Mouse (Mus musculus) right cerebral cortex, adult 18-20 months (tissue): ENCODE data around the gene Sppl3.
"Not testable (repeated sequence)": the region's sequence is repeated elsewhere in the genome, so short reads cannot be mapped to it uniquely, and the experiment has no call there.

Experiments
- DNase-seq: peaks from one replicate; pipeline ENCODE4 v3.0.0; 2022; ENCODE audit warnings: mixed read lengths

The Sppl3 gene

GRCm38 (mm10) chr5:115081636-115082035 lies 70.7 kb downstream of the Sppl3 start:
- no peak for DNase-seq

- DNase-seq = no peak
Observed at GRCm38 (mm10) chr5:115083492-115083891, 72.6 kb downstream of the Sppl3 start.

- DNase-seq = no peak
Observed at GRCm38 (mm10) chr5:115085675-115086074, 74.7 kb downstream of the Sppl3 start.

GRCm38 (mm10) chr5:115089592-115090268 lies 78.8 kb downstream of the Sppl3 start:
- no peak for DNase-seq

GRCm38 (mm10) chr5:115091015-115091414 lies 80.1 kb downstream of the Sppl3 start:
- DNase-seq = no peak

GRCm38 (mm10) chr5:115091776-115092175 lies 80.8 kb downstream of the Sppl3 start:
- no peak for DNase-seq

GRCm38 (mm10) chr5:115098195-115098594 lies 87.3 kb downstream of the Sppl3 start, which contains the start of gene Gm10401:
TSS of gene Gm10401 (minus strand) at chr5:115098295.
- no peak for DNase-seq

- no peak for DNase-seq
Observed at GRCm38 (mm10) chr5:115099530-115099929, 88.6 kb downstream of the Sppl3 start.

GRCm38 (mm10) chr5:115099991-115100390 lies 89.1 kb downstream of the Sppl3 start:
- no peak for DNase-seq

- no peak for DNase-seq
Observed at GRCm38 (mm10) chr5:115100473-115100872, 89.5 kb downstream of the Sppl3 start.

- no peak for DNase-seq
Observed at GRCm38 (mm10) chr5:115102231-115102630, 91.3 kb downstream of the Sppl3 start.

GRCm38 (mm10) chr5:115103253-115103652 lies 92.3 kb downstream of the Sppl3 start:
- DNase-seq = not testable (repeated sequence)

GRCm38 (mm10) chr5:115111156-115111555 lies 100.2 kb downstream of the Sppl3 start:
- DNase-seq = no peak

- no peak for DNase-seq
Observed at GRCm38 (mm10) chr5:115113244-115113643, 102.3 kb downstream of the Sppl3 start.

GRCm38 (mm10) chr5:115114501-115114900 lies 103.6 kb downstream of the Sppl3 start:
- no peak for DNase-seq

GRCm38 (mm10) chr5:115116426-115116825 lies 105.5 kb downstream of the Sppl3 start:
- no peak for DNase-seq

GRCm38 (mm10) chr5:115117467-115117866 lies 106.5 kb downstream of the Sppl3 start:
- no peak for DNase-seq

- DNase-seq = peak; percentile 60
Observed at GRCm38 (mm10) chr5:115118961-115119570, 108.1 kb downstream of the Sppl3 start, which contains the start of gene Acads. TSS of gene Acads (minus strand) at chr5:115119346.

- no peak for DNase-seq
Observed at GRCm38 (mm10) chr5:115120978-115121377, 110.0 kb downstream of the Sppl3 start.

- DNase-seq = no peak
Observed at GRCm38 (mm10) chr5:115124690-115125089, 113.8 kb downstream of the Sppl3 start.

- DNase-seq = peak; percentile 92
Observed at GRCm38 (mm10) chr5:115125211-115125871, 114.4 kb downstream of the Sppl3 start.

- no peak for DNase-seq
Observed at GRCm38 (mm10) chr5:115126578-115127312, 115.8 kb downstream of the Sppl3 start.
